Mouse (Mus musculus) lung, postnatal 0 days (tissue): ENCODE results near the gene Ttc6. TPM values are rescaled to one million over a fixed set of nuclear protein-coding genes. Genes with fewer than 3 reads are reported as not detected.
A peak's percentile ranks its signal among the peaks of the same experiment; 100 is the strongest.

Experiments used
- ATAC-seq: fragments of 200-750 bp; cut with Nextera tagmentation; 2 replicates; pipeline ENCODE4 v1.8.0; 2017; ENCODE audit warnings: moderate library complexity
- DNase-seq: peaks from one replicate; pipeline ENCODE4 v3.0.0-alpha.2; 2016; ENCODE audit warnings: low spot score
- H3K27ac ChIP-seq: fragments of 300-500 bp; sonication (generic); 2 replicates; pipeline ENCODE4 v1.5.1; 2014; ENCODE audit warnings: antibody characterized with exemption, mild to moderate bottlenecking, low read length, mixed read lengths
- H3K27me3 ChIP-seq: fragments of 300-500 bp; sonication (generic); replicated peaks from 2 replicates; pipeline ENCODE4 v1.6.1; 2014; ENCODE audit warnings: low read length, mixed read lengths; ENCODE audit not compliant: insufficient read depth
- H3K36me3 ChIP-seq: fragments of 300-500 bp; sonication (generic); 2 replicates; pipeline ENCODE4 v1.6.1; 2014; ENCODE audit warnings: low read length, mixed read lengths; ENCODE audit not compliant: insufficient read depth
- H3K4me1 ChIP-seq: fragments of 300-500 bp; sonication (generic); 2 replicates; pipeline ENCODE4 v1.6.1; 2014; ENCODE audit warnings: antibody characterized with exemption, low read depth, low read length, mixed read lengths; ENCODE audit not compliant: insufficient read depth
- H3K4me2 ChIP-seq: fragments of 300-500 bp; sonication (generic); replicated peaks from 2 replicates; pipeline ENCODE4 v1.6.1; 2014; ENCODE audit warnings: low read depth, mild to moderate bottlenecking, low read length, moderate library complexity, mixed read lengths
- H3K4me3 ChIP-seq: fragments of 300-500 bp; sonication (generic); 2 replicates; pipeline ENCODE4 v1.5.1; 2014; ENCODE audit warnings: low read depth, low read length
- H3K9ac ChIP-seq: fragments of 300-500 bp; sonication (generic); replicated peaks from 2 replicates; pipeline ENCODE4 v1.6.1; 2014; ENCODE audit warnings: low read depth, mild to moderate bottlenecking
- H3K9me3 ChIP-seq: fragments of 300-500 bp; sonication (generic); 2 replicates; pipeline ENCODE4 v1.6.1; 2016; ENCODE audit warnings: low read length, mixed read lengths
- CTCF ChIP-seq: IDR thresholded peaks from 2 replicates; pipeline ENCODE4 v1.5.1; 2016; ENCODE audit warnings: antibody characterized with exemption, mild to moderate bottlenecking
- EP300 ChIP-seq: IDR thresholded peaks from 2 replicates; pipeline ENCODE4 v1.6.1; 2016; ENCODE audit warnings: antibody characterized with exemption, mild to moderate bottlenecking, control low read depth
- WGBS: fragments of 180-500 bp; shearing (Covaris S2); extraction: QIAGEN DNeasy Blood & Tissue Kit; methylation state at CpG from one replicate; pipeline ENCODE4 v1.1.7; 2014; 5-methylcytosine and 5-hydroxymethylcytosine counted together
- polyA plus RNA-seq: library from polyadenylated mRNA; unstranded; fragments of >200 nt; fragmentation: Nextera tagmentation; extraction: Ambion mirVana; gene quantifications from 2 replicates; pipeline ENCODE4 v1.2.1, GENCODE M21; 2015

The Ttc6 gene
- polyA plus RNA-seq, 1 experiment from 2014 or later, result 2.1 TPM

GRCm38 (mm10) chr12:57534879-57535611 is 28.9 kb upstream of the Ttc6 start:
- Histone ChIP-seq H3K27me3 (peaks cover 17% of the 10 kb centered on the region; the same call in 1 of the 2 replicates), H3K36me3 (no peaks in the 10 kb centered on the region), H3K4me1 (no peaks in the 10 kb centered on the region), H3K4me3 (peak overlapping the region; percentile 16; the same call in 1 of the 2 replicates), H3K9ac (peak overlapping the region; percentile 29; the same call in 1 of the 2 replicates), H3K9me3 (no peaks in the 10 kb centered on the region), H3K27ac (peak overlapping the region; percentile 81), H3K4me2 (peak overlapping the region; percentile 53)
- WGBS, result under 1% methylated on average over 31 of the region's 39 CpGs
- DNase-seq, result peak; percentile 45
- TF ChIP-seq EP300, result no peak
- no peak for TF ChIP-seq CTCF
- ATAC-seq, result peak; percentile 64

- 0 out of 2 replicates have a peak overlapping the region, but pooled peaks have one; percentile 5 for H3K4me3 ChIP-seq
- H3K27ac ChIP-seq, result peak overlapping the region; percentile 81
- DNase-seq (peak; percentile 65), ATAC-seq (peak; percentile 57)
- no peaks in the 10 kb centered on the region for H3K9me3 ChIP-seq
- H3K36me3 ChIP-seq, result no peaks in the 10 kb centered on the region
- peak overlapping the region; percentile 16; the same call in 1 of the 2 replicates for H3K9ac ChIP-seq
- H3K4me1 ChIP-seq, result no peaks in the 10 kb centered on the region
- no peak for TF ChIP-seq CTCF
- no peak for TF ChIP-seq EP300
- H3K4me2 ChIP-seq, result peak overlapping the region; percentile 53
- 2% methylated on average over 25 of the region's 25 CpGs for WGBS
- H3K27me3 ChIP-seq, result peaks cover 17% of the 10 kb centered on the region; the same call in 1 of the 2 replicates
Measured at GRCm38 (mm10) chr12:57536056-57536908, 27.6 kb upstream of the Ttc6 start.

- WGBS, result 3% methylated on average over 11 of the region's 11 CpGs
- peaks cover 21% of the 10 kb centered on the region; the same call in 1 of the 2 replicates for H3K27me3 ChIP-seq
Measured at GRCm38 (mm10) chr12:57536909-57537670, 26.8 kb upstream of the Ttc6 start.

GRCm38 (mm10) chr12:57537791-57538587 is 25.9 kb upstream of the Ttc6 start:
- Histone ChIP-seq H3K27me3 (peaks cover 30% of the 10 kb centered on the region), H3K4me3 (peak overlapping the region; percentile 38), H3K27ac (peak overlapping the region; percentile 67), H3K9me3 (no peaks in the 10 kb centered on the region), H3K9ac (peak overlapping the region; percentile 41), H3K4me2 (peak overlapping the region; percentile 64), H3K4me1 (no peaks in the 10 kb centered on the region), H3K36me3 (no peaks in the 10 kb centered on the region)
- WGBS, result 2% methylated on average over 21 of the region's 21 CpGs
- ATAC-seq, result no peak
- peak; percentile 48 for DNase-seq
- TF ChIP-seq CTCF (no peak), EP300 (no peak)

More at GRCm38 (mm10) chr12:57536909-57537670, 26.8 kb upstream of the Ttc6 start:
- TF ChIP-seq CTCF, result no peak
- Histone ChIP-seq H3K4me1 (no peaks in the 10 kb centered on the region), H3K27ac (peak overlapping the region; percentile 81), H3K36me3 (no peaks in the 10 kb centered on the region), H3K9ac (no peak overlapping the region; the same call in 1 of the 2 replicates), H3K4me3 (no peak overlapping the region), H3K9me3 (no peaks in the 10 kb centered on the region), H3K4me2 (peak overlapping the region; percentile 53)
- DNase-seq (peak; percentile 47), ATAC-seq (no peak)
